Mouse (Mus musculus) layer of hippocampus, adult 11-12 months (tissue): ENCODE data around the gene Nfatc2ip.
A peak's percentile ranks its signal among the peaks of the same experiment; 100 is the strongest.
"Not testable (repeated sequence)": the region's sequence is repeated elsewhere in the genome, so short reads cannot be mapped to it uniquely, and the experiment has no call there.

Experiments used
- DNase-seq: peaks from one replicate; pipeline ENCODE4 v3.0.0; 2022; ENCODE audit warnings: low spot score

Nfatc2ip gene

DNA sequence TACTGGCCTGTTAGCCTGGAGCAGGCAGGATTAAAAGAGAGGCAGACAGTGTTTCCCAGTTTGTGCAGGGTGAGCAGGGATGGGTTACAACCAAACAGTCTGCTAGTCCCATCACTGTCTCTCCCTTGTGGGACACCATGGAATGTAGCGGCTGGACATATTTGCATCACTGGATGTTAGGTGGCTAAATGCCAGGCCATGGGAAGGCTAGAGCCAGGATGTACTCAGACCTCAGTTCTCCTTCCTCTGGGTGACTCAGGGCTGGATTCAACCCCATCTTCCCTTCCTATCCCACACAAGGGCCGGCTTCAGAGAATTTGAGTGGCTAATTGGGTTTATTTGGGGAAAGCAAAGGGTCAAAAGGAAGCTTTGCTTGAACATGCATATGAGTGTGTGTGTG lies 12.1 kb upstream of the Nfatc2ip start:
- DNase-seq, result no peak

DNA sequence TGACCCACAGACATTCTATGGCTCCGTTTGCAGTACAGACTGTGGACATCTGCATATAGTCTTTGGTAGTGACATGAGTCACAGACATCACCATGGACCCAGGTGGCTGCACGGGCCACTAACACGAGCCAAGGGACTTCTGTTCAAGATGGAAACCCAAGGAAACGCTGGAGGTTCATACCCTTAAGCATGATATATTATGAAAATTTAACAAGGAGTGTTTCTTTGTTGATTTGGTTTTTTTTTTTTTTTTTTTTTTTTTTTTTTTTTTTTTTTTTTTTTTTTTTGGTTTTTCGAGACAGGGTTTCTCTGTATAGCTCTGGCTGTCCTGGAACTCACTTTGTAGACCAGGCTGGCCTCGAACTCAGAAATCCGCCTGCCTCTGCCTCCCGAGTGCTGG lies 6.0 kb upstream of the Nfatc2ip start:
- DNase-seq, result not testable (repeated sequence)

DNA sequence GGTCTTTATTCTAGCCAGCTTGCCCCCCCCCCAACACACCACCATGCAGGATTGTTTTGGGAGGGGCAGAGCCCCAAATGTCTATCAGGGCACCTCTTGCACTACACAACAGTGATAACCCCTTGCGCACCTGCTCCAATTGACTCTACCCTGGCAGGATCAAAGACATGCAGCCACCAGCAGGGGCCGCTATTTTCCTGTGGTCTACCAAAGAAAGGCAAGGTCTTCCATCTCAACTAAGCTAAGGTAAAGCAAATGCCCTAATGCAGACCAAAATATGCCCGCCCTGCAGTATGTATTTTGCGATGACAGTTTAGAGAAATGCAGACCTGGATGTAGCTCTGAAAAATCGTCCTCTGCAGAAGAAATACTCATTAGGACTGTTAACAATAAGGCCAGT lies 3.0 kb upstream of the Nfatc2ip start:
- peak; percentile 77 for DNase-seq

DNA sequence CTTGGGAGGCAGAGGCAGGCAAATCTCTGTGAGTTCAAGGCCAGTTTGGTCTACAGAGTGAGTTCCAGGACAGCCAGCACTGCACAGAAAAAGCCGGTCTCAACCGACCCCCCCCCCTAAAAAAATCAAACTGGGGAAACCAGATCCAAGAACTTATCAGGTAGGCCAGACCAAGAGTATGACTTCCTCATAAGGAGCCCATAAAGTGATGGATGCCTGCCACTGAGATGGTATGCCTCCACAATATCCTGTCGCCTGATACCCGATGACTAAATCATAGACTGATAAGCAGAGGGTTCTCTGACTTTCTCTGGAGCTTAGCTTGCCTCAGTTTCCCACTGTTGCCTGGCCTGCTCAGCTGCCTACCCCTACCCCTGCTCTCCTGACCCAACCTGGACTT lies 1.3 kb upstream of the Nfatc2ip start:
- DNase-seq, result no peak

DNA sequence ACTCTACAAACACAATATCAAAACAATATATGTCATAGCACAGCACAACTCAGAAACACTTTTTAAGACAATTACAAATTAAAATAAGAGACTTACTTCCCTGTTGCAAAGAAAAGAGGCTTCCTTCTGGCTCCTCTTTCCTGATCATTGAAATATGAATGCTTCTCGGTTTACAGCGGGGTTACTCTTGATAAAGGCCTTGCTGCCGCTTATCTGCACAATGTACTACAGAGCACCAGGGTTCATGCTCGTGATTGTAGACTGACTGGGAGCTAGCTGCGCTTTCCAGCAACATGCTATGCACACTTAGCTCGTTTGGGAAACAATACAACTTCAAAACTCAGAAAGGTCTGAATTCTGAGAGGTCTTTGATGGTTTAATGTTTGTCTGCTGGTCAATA lies 684 bp upstream of the Nfatc2ip start:
- DNase-seq, result no peak

DNA sequence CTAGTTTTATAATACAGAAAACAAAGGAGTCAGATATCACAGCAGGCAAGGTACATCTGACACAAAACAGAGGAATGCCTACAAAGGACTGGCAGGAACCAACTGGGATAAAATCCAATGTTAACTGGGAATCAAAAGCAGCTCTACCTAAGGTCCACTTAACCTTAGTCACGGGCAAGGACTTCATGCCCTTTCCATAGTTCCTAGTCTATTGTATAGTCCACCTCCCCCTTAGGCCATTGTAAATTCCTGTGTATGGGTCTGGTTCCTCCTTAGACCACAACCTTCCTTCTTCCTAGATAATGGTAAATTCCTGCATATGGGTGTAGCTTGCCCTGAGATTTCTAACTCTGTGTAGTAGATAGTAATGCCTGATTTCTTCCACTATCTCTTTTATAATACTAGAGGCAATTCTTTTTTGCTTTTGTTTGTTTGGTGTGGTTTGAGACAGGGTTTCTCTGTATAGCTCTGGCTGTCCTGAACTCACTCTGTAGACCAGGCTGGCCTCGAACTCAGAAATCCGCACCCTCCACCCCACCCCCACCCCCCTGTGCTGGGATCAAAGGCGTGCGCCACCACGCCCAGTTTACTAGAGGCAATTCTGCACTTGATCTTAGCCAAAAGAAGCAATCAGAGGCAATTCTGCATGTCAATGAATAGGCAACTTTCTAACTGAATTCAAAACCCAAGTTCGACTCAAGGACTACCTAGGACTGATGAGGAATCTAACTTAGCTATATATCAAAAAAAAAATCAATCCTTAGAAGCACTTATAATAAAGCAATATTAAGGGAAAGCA lies 4.3 kb downstream of the Nfatc2ip start:
- not testable (repeated sequence) for DNase-seq

DNA sequence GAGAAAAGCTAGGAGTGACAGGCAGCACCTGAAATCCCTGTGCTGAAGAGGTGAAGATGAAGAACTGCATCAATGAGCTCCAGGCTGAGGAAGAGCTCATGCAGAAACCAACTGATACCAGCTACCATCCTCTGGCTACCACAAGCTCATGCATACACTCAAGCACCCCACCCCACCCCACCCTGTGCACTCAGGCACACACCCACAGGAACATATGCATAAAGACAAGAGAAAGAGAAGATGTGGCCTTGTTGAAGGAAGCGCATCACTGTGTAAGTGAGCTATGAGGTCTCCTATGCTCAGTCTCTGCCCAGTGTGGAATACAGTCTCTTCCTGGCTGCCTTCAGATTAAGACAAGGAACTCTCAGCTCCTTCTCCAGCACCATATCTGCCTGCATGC lies 8.4 kb downstream of the Nfatc2ip start:
- DNase-seq, result no peak

DNA sequence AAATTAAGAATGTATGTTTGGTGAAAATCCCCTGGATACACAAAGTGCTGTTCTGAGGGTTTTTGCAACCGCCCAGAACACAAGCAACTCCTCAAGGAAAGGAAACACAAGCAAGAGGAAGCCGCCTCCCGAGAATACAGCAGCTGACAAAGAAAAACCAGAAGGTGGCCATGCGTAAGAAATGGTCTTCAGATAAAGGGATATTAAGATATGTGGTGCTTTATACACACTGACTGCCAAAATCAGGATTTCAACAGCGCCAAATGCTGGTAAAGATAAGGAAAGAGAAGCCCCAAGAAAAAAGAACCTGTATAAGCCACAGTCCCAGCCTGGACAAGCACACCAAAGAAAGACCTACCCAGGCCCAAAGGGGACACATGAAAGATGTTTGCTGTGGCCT lies 13.0 kb downstream of the Nfatc2ip start:
- no peak for DNase-seq

DNA sequence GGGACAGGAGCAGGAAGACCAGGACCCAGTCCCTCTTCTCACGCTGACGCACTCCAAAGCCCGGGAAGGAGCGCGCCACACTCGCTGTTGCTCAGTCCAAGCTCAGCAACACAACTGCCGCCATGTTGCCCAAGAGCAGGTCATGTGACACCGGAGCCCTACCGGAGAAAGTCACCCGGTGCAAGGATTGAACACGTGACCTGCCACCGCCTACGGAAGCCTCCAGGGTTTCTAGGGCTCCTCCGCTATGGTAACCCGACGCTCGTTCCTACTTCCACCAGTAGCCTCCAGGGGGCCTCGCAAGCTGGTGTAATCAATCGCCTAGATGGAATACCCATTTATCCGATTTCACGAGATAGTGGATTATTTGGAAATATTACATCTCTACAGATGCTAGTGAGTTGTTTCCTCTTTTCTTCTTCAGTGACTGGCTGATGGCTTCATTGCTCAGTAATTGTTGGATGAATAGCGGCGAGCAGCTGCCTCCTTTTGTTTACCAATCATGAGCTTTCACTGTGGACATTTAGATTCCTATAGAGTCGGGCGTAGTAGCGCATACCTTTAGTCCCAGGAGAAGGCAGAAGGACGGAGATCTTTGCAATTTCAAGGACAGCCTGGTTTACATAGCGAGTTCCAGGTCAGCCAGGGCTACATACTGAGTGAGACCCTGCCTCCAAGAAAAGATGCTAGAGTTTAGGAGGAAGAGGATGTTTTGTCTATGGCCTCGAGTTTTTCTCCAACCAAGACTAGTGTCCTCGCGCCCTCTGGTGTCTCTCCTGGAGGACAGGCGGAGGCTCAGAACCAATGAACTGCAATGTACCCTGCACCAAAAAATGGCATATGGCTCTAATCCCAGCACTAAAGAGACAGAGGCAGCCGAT lies 19.0 kb downstream of the Nfatc2ip start, which contains the start of gene Spns1:
Gene Spns1 (minus strand): TSS at position 173 of the 881 bp plus-strand sequence.
- DNase-seq, result peak; percentile 99

DNA sequence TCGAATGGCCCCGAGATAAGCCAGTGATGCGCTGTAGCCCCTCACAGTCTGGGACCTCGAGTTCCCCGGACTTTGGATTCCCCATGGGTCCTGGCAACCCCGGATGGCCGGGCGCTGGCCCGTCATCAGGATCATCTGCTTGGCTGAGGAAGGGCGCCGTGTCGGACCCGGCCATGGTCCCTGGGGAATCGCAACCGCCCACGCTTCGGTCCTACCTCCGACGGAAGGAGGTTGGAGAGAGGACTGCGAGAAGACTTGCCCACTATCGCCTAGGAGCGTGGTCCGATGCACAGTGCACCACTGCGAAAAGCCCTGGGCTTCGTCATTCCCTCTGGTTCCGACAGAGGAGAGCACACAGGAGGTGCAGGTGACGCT lies 19.6 kb downstream of the Nfatc2ip start:
- peak; percentile 33 for DNase-seq

DNA sequence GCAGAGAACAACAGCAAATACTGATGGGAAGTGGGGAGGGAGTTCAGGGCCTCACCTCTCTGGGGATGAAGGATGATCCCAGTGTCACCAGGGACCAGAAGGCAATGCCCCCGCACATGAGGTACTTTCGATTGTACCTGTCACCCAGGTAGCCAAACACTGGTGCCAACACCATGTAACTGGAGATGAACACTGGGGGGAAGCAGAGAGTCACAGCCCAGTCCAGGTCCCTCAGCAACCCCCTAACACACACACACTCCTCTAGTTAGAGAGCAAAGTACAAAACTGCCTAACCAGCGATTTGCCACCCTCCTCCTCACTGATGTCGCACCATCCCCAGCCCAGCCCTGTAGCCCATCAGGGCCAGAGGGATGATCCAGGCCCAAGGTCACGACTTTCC lies 21.5 kb downstream of the Nfatc2ip start:
- DNase-seq, result no peak

DNA sequence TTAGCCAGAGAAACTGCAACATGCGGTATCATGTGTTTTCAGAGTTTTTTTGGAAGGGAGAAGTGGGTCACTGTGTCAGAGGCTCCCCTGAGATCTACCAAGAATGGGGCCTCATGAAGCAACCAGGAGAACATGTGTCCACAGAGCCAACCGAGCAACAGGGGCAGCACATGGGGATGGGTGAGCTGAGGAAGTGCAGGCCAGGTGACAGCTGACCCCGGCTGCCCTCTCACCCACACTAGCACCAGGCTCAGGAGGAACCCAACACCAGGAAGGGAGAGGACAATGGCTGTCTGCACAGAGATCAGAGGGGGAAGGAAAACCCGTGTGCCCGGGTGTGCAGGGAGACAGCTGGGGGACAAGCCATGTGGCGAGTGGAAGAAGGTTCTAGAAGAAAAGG lies 22.0 kb downstream of the Nfatc2ip start:
- no peak for DNase-seq

DNA sequence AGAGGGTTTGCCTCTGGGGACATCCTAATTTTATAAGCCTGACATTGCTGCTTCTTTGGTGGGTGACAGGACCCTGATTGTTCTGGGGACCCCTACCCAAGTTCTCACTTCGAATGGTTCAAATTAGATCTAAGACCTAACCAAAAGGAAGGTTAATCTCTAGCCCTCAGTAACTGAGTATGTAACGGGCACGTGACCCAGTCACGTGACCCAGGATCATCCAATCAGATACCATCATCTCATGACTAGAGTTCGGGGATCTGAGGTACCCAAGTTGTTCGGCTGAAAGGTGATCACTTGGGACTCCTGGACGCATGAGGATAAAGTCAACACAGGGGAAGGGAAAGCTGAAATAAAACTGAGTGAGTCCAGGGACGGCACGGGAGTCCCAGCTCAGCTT lies 23.5 kb downstream of the Nfatc2ip start:
- no peak for DNase-seq

DNA sequence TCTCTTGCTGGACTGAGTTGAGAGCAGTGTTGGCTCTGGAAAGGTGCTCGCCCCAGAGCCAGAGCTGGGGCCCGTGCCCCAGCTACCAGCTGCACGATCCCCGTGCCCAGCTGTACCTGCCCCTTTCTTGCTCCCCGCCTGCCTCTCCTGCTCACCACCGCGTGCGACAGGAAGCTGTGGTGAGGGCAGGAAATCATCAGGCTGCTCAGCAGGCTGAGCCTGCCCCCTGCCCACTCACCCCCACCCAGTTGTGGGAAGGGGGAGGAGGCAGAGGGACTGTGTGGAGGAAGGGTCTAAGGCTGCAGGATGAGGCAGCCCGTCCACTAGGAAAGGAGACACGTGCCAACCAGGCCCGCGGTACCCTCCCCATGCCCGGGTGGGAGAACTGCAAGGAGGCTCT lies 27.1 kb downstream of the Nfatc2ip start, which contains the start of gene Lat:
Gene Lat (minus strand): TSS at position 178 of the 400 bp plus-strand sequence.
- no peak for DNase-seq

DNA sequence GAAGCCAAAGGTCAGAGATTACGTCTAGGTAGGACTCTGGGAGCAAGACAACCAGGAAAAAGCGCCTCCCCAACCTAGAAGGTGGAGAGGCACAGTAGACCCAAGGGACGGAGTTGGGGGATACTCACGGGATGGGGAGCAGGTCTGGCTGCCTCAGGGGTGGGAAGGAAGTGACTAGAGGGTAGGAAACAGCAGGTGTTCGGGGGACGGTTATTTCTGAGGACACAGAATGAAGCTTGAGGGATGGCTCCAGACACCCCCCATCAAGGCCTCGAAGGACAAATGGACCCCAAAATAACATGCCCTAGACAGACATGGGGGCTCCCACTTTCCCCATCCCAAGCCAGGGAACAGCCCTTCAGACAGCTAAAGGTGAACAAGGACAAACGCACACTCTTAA lies 28.2 kb downstream of the Nfatc2ip start:
- DNase-seq, result no peak

DNA sequence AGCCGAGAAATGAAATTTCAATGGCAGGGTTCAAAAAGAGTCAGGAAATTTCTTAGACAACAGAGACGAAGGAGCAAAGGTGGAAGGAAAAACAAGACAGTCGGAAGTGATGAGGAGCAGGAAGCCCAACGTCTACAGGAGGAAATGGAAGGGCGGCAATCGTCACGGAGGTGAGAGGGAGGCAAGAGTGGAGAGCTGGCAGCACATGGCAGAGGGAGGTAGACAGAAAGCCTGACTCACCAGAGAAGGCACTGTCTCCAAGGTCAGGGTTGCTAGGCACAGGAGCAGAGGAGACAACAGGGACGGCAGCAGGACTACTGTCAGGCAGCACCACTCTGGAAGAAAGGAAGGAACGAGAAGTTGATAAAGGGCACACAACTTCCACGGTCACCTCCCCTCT lies 28.9 kb downstream of the Nfatc2ip start:
- DNase-seq, result no peak

DNA sequence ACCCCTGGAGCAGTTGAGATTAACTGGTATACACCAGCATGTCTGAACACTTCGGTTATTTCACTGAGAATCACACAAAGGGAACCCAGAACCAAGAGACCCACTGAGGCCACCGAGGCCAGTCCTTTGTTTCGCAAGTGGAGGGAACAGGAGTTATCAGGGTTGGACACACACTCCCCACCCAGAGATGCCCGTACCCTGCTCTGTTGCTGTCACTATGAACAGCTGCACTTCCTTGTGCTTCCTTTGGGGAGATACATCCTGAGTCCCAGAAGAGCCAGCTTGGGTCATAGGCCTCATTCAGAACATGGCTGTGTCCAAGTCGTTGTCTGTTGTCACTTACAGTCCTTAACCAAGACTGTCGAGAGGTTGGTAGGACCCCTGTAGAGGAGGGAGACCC lies 33.5 kb downstream of the Nfatc2ip start:
- DNase-seq, result no peak

DNA sequence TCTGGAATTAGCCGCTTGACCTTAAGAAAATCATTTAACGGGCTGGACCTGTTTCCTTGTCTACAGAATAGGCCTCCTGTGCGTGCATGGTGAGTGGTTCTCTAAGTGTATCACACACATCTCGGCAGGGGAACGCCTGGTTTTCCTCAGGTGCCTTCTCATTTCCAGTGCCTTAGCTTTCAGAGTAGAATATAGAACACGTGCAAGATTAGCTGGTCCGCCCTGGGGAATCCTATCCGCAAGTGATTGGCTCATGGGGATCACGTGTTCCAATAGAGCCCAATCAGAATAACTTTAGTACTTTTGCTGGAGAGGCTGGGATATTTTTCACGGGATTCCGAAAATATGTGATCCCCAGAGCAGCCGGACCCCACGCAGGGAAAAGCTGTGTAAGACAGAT lies 37.5 kb downstream of the Nfatc2ip start:
- no peak for DNase-seq

DNA sequence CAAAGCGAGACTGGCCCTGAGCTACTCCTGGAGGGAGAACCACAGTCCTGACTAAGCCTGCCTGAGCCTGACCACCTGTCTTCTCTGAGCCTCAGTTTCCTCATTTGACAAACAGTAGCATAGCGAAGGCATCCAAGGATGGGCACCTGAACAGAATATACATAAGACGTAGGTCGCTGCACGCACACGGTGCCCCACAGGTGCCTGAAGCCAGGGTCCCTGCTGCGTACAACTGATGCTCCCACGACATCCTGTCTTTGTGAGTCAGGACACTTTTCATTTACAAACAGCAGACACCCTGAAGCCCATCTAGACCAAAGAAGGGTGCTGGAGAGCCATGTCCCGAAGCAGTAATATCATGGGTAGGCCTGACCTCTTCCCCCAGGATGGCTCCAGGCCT lies 38.1 kb downstream of the Nfatc2ip start:
- DNase-seq, result no peak

DNA sequence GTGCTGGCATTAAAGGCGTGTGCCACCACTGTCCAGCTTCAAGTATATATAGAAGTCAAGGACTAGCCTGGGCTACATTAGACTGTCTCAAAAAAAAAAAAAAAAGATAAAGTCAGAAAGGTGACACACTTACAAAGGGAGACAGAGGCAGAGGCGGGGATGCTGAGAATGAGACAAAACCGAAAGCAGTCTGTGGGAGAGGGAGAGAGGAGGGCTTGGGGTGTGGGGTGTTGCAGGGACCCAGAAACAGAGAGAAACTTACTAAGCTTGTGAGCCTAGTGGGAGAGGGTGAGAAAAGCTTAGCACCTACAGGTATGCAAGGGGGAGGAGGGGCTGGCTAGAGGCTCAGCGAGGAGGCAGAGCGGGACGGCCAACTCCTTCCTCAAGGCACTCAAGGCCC lies 38.7 kb downstream of the Nfatc2ip start:
- DNase-seq, result no peak

DNA sequence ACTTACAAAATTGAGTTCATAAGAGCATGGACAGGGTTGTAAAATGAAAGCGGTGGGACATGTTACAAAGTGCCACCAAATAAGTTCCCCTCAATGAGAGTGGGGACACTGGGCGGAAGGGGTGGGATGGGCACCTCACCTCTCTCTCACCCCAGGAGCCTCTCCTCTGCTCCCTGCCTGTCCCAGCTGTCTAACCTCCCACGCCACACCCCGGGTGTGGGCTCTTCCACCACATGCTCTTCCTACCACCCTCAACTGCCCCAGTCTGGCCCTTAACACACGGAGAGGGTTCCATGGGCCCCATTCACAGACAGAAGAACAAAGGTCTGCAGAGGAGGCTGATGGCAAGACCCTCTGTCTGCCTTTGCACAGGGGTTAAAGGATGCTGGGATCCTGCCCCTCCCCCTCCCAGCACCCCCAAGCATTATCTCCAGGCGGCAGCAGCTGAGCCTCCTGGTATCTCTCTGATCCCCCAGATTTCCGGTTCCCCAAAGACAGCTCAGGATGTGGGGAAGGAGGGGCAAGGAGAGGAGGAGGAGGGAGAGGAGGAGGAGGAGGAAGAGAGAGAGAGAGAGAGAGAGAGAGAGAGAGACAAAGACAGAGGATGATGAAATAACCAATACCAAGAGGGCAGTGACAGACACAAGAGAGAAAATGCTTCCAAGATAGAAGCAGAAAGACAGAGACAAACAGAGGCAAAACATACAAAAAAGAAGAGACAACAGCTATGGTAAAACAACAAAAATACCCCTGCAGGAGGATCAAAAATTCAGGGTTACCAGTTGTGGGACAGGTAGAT lies 39.5 kb downstream of the Nfatc2ip start:
- no peak for DNase-seq

DNA sequence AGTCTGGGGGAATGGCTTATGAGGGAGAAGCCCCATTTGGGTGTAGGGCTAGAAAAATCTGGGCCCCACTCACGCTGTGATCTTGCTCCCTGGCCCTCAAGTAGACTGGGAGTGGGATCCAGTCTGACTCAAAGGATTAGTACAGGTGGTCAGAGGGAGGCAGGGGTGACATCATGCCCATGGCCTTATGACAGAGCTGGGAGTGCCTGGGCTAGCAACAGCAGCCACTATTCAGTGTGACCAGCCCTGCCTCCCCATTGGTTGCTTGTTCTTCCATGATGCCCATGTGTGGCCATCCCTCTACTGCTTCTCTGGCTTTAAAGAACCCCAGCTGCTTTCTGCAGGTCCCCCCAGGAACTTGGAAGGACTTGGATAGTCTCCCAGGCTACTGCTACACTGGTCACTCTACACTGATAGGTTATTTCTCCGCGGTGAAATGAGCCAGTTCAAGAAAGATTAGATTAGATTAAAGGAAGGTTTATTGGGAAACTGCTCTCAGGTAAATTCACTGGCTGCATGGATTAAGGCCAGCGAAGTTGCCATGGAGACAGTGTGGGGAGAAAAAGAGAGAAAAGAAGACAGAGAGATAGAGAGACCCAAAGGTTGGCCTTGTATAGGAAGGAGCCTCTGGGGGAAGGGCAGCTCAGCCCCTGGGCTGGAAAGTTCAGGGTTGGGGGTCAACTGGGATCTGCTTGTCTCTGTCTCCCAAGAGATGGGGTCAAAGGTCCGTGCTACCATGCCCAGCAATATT lies 40.5 kb downstream of the Nfatc2ip start:
- no peak for DNase-seq
